Mouse (Mus musculus) myocyte (in vitro differentiated cells): ENCODE measurements around the gene Srrm3. TPM values are rescaled to one million over a fixed set of nuclear protein-coding genes. Genes with fewer than 3 reads are reported as not detected.

Experiments used
- H3K27me3 ChIP-seq: one replicate; pipeline ENCODE4 v1.6.1; 2011; ENCODE audit not compliant: control insufficient read depth, insufficient read depth, insufficient read length
- H3K36me3 ChIP-seq: one replicate; pipeline ENCODE4 v1.6.1; 2011; ENCODE audit not compliant: control insufficient read depth, insufficient read depth
- H3K4me2 ChIP-seq: one replicate; pipeline ENCODE4 v1.6.1; 2011; ENCODE audit warnings: low read depth, control low read depth
- H3K4me3 ChIP-seq: one replicate; pipeline ENCODE4 v1.5.1; 2011; ENCODE audit warnings: mild to moderate bottlenecking, control low read depth, moderate library complexity
- H3K79me2 ChIP-seq: one replicate; pipeline ENCODE4 v1.6.1; 2011; ENCODE audit not compliant: control insufficient read depth, insufficient read depth
- H3ac ChIP-seq: one replicate; pipeline ENCODE4 v1.6.1; 2011; ENCODE audit not compliant: control insufficient read depth, insufficient read length
- CEBPB ChIP-seq: IDR thresholded peaks from 2 replicates; pipeline ENCODE4 v1.6.1; 2011; ENCODE audit warnings: mild to moderate bottlenecking, moderate library complexity; ENCODE audit not compliant: poor library complexity, insufficient read depth, severe bottlenecking
- E2F4 ChIP-seq: IDR thresholded peaks from one replicate; pipeline ENCODE4 v1.6.1; 2011; ENCODE audit warnings: mild to moderate bottlenecking, control low read depth, moderate library complexity; ENCODE audit not compliant: insufficient read depth
- MAX ChIP-seq: IDR thresholded peaks from one replicate; pipeline ENCODE4 v1.6.1; 2011; ENCODE audit warnings: low read depth, mild to moderate bottlenecking, control low read depth
- MYOD1 ChIP-seq, 3 experiments: IDR thresholded peaks; one replicate each; pipeline ENCODE4 v1.6.1; 2011; ENCODE audit warnings: control low read depth in 2 of 3, low read depth in 2 of 3, mild to moderate bottlenecking in 2 of 3, moderate library complexity in 1 of 3; ENCODE audit not compliant: insufficient read length in 2 of 3, control insufficient read depth in 1 of 3
- MYOG ChIP-seq, 3 experiments: IDR thresholded peaks; one replicate each; pipeline ENCODE4 v1.6.1; 2011; ENCODE audit warnings: control low read depth in 2 of 3, low read depth in 2 of 3, mild to moderate bottlenecking in 2 of 3; ENCODE audit not compliant: insufficient read length in 2 of 3, control insufficient read depth in 1 of 3, insufficient read depth in 1 of 3
- POLR2A ChIP-seq: IDR thresholded peaks from one replicate; pipeline ENCODE4 v1.6.1; 2011; ENCODE audit warnings: low read depth, mild to moderate bottlenecking, control low read depth, moderate library complexity; ENCODE audit not compliant: insufficient read length
- POLR2AphosphoS2 ChIP-seq: IDR thresholded peaks from one replicate; pipeline ENCODE4 v1.6.1; 2011; ENCODE audit warnings: low read depth, control low read depth; ENCODE audit not compliant: insufficient read length
- REST ChIP-seq: IDR thresholded peaks from one replicate; pipeline ENCODE4 v1.6.1; 2011; ENCODE audit warnings: mild to moderate bottlenecking, control low read depth, moderate library complexity; ENCODE audit not compliant: insufficient read depth, insufficient read length
- SRF ChIP-seq: IDR thresholded peaks from one replicate; pipeline ENCODE4 v1.6.1; 2011; ENCODE audit warnings: low read depth; ENCODE audit not compliant: control insufficient read depth, insufficient read length
- TCF12 ChIP-seq: IDR thresholded peaks from one replicate; pipeline ENCODE4 v1.6.1; 2011; ENCODE audit warnings: mild to moderate bottlenecking, control low read depth; ENCODE audit not compliant: poor library complexity, insufficient read depth, severe bottlenecking
- TCF3 ChIP-seq: IDR thresholded peaks from one replicate; pipeline ENCODE4 v1.6.1; 2011; ENCODE audit warnings: low read depth, control low read depth; ENCODE audit not compliant: insufficient read length
- USF1 ChIP-seq: IDR thresholded peaks from one replicate; pipeline ENCODE4 v1.6.1; 2011; ENCODE audit warnings: low read depth, mild to moderate bottlenecking, control low read depth, moderate library complexity
- polyA plus RNA-seq: library from polyadenylated mRNA; unstranded; fragments of >200 nt; fragmentation: generic; extraction: Trizol; gene quantifications from one replicate; pipeline ENCODE4 v1.2.1, GENCODE M21; 2012; ENCODE audit warnings: missing spikeins

Gene Srrm3
- polyA plus RNA-seq, 1 experiment = not detected

DNA sequence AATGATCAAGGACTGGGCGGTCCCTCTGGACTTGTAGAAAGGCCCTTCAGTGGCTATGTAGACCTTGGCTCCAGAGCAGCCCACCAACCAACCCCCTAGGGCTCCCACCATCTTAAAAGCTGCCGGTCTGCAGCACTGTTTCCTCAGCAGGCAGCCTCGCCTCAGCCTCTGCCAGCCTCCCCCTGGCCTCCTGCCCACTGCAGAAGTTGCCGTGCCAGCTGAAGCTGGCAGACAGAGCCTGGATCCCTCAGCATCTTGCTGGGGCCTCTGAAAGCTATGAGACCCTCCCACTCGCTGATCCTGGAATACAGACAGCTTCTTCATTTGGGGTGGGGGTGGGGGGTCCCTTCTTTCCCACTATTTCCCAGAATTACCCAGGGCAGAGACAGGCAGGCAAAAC, 6.3 kb downstream of the Srrm3 start:
- Histone ChIP-seq H3K4me3 (no peak overlapping the region), H3K79me2 (no peaks in the 10 kb centered on the region), H3ac (no peak overlapping the region), H3K4me2 (no peak overlapping the region), H3K36me3 (no peaks in the 10 kb centered on the region), H3K27me3 (peaks cover 49% of the 10 kb centered on the region)
- TF ChIP-seq E2F4 (no peak), SRF (no peak), POLR2A (no peak), MYOD1 (IDR thresholded peaks at IDR 0.05; ENCODE audit: control insufficient read depth in 1 of 3, insufficient read length in 2 of 3, low read depth in 2 of 3) (no peak), TCF12 (no peak), POLR2AphosphoS2 (no peak)

DNA sequence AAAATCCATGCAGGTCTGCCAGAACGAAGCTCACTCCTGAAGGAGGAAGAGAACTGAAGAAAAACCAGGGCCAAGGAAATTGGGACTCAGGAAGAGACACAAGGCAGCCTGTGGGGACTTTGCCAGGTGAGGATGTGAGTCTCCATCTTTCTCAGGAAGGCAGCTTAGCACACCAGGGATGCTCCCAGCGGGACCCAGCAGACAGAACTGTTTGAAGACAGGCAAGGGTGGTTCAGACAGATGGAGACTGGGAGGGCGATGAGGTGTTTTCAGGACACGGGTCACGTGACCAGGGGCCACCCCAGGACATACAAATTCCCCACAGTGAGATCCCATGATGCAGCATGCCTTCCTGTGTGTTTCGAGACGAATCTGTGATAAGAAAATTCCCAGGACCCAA, 11.8 kb downstream of the Srrm3 start:
- no peak overlapping the region for H3K4me2 ChIP-seq
- no peak for TF ChIP-seq MYOG (IDR thresholded peaks at IDR 0.05; ENCODE audit: control insufficient read depth in 1 of 3, insufficient read depth in 1 of 3, insufficient read length in 2 of 3, low read depth in 2 of 3)
- TF ChIP-seq TCF12 = no peak
- no peak for TF ChIP-seq POLR2AphosphoS2
- TF ChIP-seq E2F4 = no peak
- H3K4me3 ChIP-seq = no peak overlapping the region
- no peaks in the 10 kb centered on the region for H3K36me3 ChIP-seq
- H3ac ChIP-seq = no peak overlapping the region
- H3K27me3 ChIP-seq = peaks cover 56% of the 10 kb centered on the region
- no peaks in the 10 kb centered on the region for H3K79me2 ChIP-seq

GRCm38 (mm10) chr5:135822316-135822944, 15.7 kb downstream of the Srrm3 start:
- Histone ChIP-seq H3ac (no peak overlapping the region), H3K4me3 (no peak overlapping the region), H3K27me3 (peaks cover 81% of the 10 kb centered on the region), H3K79me2 (no peaks in the 10 kb centered on the region), H3K4me2 (no peak overlapping the region), H3K36me3 (no peaks in the 10 kb centered on the region)
- no peak for TF ChIP-seq POLR2A
- TF ChIP-seq E2F4 = no peak
- TF ChIP-seq REST = no peak
- TF ChIP-seq MYOG (IDR thresholded peaks at IDR 0.05; ENCODE audit: control insufficient read depth in 1 of 3, insufficient read depth in 1 of 3, insufficient read length in 2 of 3, low read depth in 2 of 3) = no peak
- no peak for TF ChIP-seq SRF
- TF ChIP-seq TCF12 = no peak
- TF ChIP-seq CEBPB = no peak
- TF ChIP-seq POLR2AphosphoS2 = no peak
- TF ChIP-seq MYOD1 (IDR thresholded peaks at IDR 0.05; ENCODE audit: control insufficient read depth in 1 of 3, insufficient read length in 2 of 3, low read depth in 2 of 3) = no peak
- no peak for TF ChIP-seq USF1
- no peak for TF ChIP-seq MAX
- no peak for TF ChIP-seq TCF3

DNA sequence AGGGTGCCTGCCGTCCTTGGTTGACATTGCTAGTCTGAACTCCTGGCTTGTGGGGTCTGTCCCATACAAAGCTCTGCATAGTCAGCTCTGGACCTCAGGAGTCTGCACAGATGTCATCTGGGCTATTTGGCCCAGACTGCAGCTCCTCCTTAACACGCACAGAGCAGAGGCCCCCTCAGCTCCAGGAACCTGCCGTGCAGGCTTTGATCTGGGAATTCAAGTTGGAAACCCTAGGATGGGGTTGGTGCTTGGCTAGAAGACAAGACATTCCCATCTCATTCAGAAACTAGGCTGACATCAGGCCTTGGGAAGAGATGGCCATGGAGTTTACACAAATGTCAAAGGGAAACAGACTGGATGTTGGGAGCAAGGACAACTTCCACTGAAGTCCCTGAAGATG, 17.8 kb downstream of the Srrm3 start:
- H3K79me2 ChIP-seq = no peaks in the 10 kb centered on the region
- H3K27me3 ChIP-seq = peaks cover 66% of the 10 kb centered on the region

GRCm38 (mm10) chr5:135826225-135826624, 19.5 kb downstream of the Srrm3 start:
- TF ChIP-seq MYOD1 (IDR thresholded peaks at IDR 0.05; ENCODE audit: control insufficient read depth in 1 of 3, insufficient read length in 2 of 3, low read depth in 2 of 3) = no peak
- no peak for TF ChIP-seq REST
- no peak for TF ChIP-seq TCF12
- no peak for TF ChIP-seq CEBPB
- no peak for TF ChIP-seq E2F4
- no peak for TF ChIP-seq TCF3
- TF ChIP-seq MAX = no peak
- TF ChIP-seq POLR2A = no peak
- TF ChIP-seq USF1 = no peak
- no peak for TF ChIP-seq MYOG (IDR thresholded peaks at IDR 0.05; ENCODE audit: control insufficient read depth in 1 of 3, insufficient read depth in 1 of 3, insufficient read length in 2 of 3, low read depth in 2 of 3)
- TF ChIP-seq SRF = no peak
- TF ChIP-seq POLR2AphosphoS2 = no peak
- no peak overlapping the region for H3K4me2 ChIP-seq

More for the DNA sequence above, 17.8 kb downstream of the Srrm3 start:
- no peak overlapping the region for H3K4me2 ChIP-seq
- no peak overlapping the region for H3ac ChIP-seq
- no peaks in the 10 kb centered on the region for H3K36me3 ChIP-seq
- H3K4me3 ChIP-seq = no peak overlapping the region
- TF ChIP-seq CEBPB (no peak), USF1 (no peak), E2F4 (no peak), TCF3 (no peak), MYOD1 (IDR thresholded peaks at IDR 0.05; ENCODE audit: control insufficient read depth in 1 of 3, insufficient read length in 2 of 3, low read depth in 2 of 3) (no peak), POLR2A (no peak), POLR2AphosphoS2 (no peak)

More at GRCm38 (mm10) chr5:135826225-135826624, 19.5 kb downstream of the Srrm3 start:
- Histone ChIP-seq H3K27me3 (peaks cover 54% of the 10 kb centered on the region), H3K36me3 (no peaks in the 10 kb centered on the region), H3ac (no peak overlapping the region), H3K4me3 (no peak overlapping the region), H3K79me2 (no peaks in the 10 kb centered on the region)
